Mouse (Mus musculus) liver, postnatal 0 days (tissue): ENCODE measurements at regions not wholly inside any gene's neighbourhood (a gene's known extent, or its start where the extent isn't known, plus 50 kb on each side); places are given as distances from the start of the nearest gene placed in this dataset.

Experiments
- ATAC-seq: fragments of 200-750 bp; cut with Nextera tagmentation; 2 replicates; pipeline ENCODE4 v1.8.0; 2017; ENCODE audit warnings: mild to moderate bottlenecking, moderate library complexity
- DNase-seq: peaks from one replicate; pipeline ENCODE4 v3.0.0-alpha.2; 2016
- H3K27ac ChIP-seq: fragments of 300-500 bp; sonication (generic); 2 replicates; pipeline ENCODE4 v1.5.1; 2014; ENCODE audit warnings: antibody characterized with exemption, moderate library complexity, mild to moderate bottlenecking, low read depth
- H3K27me3 ChIP-seq: fragments of 300-500 bp; sonication (generic); 2 replicates; pipeline ENCODE4 v1.6.1; 2014; ENCODE audit warnings: low read length, control low read depth, mixed read lengths; ENCODE audit not compliant: insufficient read depth
- H3K36me3 ChIP-seq: fragments of 300-500 bp; sonication (generic); replicated peaks from 2 replicates; pipeline ENCODE4 v1.6.1; 2014; ENCODE audit warnings: mild to moderate bottlenecking, control low read depth, low read length, moderate library complexity, mixed read lengths; ENCODE audit not compliant: insufficient read depth
- H3K4me1 ChIP-seq: fragments of 300-500 bp; sonication (generic); 2 replicates; pipeline ENCODE4 v1.6.1; 2014; ENCODE audit warnings: antibody characterized with exemption, mild to moderate bottlenecking, control low read depth; ENCODE audit not compliant: insufficient read depth
- H3K4me2 ChIP-seq: fragments of 300-500 bp; sonication (generic); 2 replicates; pipeline ENCODE4 v1.6.1; 2014; ENCODE audit warnings: low read depth, mild to moderate bottlenecking, low read length, moderate library complexity, mixed read lengths
- H3K4me3 ChIP-seq: fragments of 300-500 bp; sonication (generic); 2 replicates; pipeline ENCODE4 v1.5.1; 2014; ENCODE audit warnings: low read depth, low read length
- H3K9ac ChIP-seq: fragments of 300-500 bp; sonication (generic); replicated peaks from 2 replicates; pipeline ENCODE4 v1.6.1; 2014; ENCODE audit warnings: mild to moderate bottlenecking, moderate library complexity
- H3K9me3 ChIP-seq: fragments of 300-500 bp; sonication (generic); 2 replicates; pipeline ENCODE4 v1.6.1; 2016; ENCODE audit warnings: mild to moderate bottlenecking, control low read depth, low read length, mixed read lengths
- CTCF ChIP-seq: sonication (generic); IDR thresholded peaks from 2 replicates; pipeline ENCODE4 v1.5.1; 2016; ENCODE audit warnings: antibody characterized with exemption, low read depth
- EP300 ChIP-seq: IDR thresholded peaks from 2 replicates; pipeline ENCODE4 v1.6.1; 2016; ENCODE audit warnings: antibody characterized with exemption, low read depth, mild to moderate bottlenecking
- WGBS: fragments of 180-500 bp; shearing (Covaris S2); extraction: QIAGEN DNeasy Blood & Tissue Kit; methylation state at CpG from one replicate; pipeline ENCODE4 v1.1.7; 2014; ENCODE audit not compliant: insufficient replicate concordance; 5-methylcytosine and 5-hydroxymethylcytosine counted together

DNA sequence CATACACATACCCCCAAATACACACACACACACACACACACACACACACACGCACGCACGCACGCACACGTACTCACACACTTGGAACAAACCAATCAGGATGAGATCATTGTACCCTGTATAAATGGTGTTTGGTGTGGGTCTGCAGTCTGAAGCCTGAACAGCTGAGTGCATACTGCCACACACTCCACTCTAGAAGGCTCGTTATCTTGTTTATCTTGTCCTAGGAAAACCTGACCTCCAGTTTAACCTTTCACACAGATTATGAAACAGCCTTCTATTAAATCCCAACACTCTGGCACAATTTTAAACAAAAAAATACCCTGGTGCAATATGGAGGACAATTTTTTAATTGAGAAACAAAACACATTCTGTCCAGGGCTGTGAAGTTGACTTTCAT is 649.9 kb upstream of the Tbl1xr1 start:
- Histone ChIP-seq H3K4me3 (no peak overlapping the region), H3K36me3 (no peaks in the 10 kb centered on the region), H3K27ac (no peak overlapping the region), H3K27me3 (no peaks in the 10 kb centered on the region), H3K4me2 (no peak overlapping the region), H3K9ac (no peak overlapping the region), H3K4me1 (no peaks in the 10 kb centered on the region), H3K9me3 (no peaks in the 10 kb centered on the region)
- ATAC-seq (peak; percentile 78), DNase-seq (no peak)
- 70% methylated on average over 6 of the region's 6 CpGs for WGBS
- TF ChIP-seq CTCF (no peak), EP300 (no peak)

DNA sequence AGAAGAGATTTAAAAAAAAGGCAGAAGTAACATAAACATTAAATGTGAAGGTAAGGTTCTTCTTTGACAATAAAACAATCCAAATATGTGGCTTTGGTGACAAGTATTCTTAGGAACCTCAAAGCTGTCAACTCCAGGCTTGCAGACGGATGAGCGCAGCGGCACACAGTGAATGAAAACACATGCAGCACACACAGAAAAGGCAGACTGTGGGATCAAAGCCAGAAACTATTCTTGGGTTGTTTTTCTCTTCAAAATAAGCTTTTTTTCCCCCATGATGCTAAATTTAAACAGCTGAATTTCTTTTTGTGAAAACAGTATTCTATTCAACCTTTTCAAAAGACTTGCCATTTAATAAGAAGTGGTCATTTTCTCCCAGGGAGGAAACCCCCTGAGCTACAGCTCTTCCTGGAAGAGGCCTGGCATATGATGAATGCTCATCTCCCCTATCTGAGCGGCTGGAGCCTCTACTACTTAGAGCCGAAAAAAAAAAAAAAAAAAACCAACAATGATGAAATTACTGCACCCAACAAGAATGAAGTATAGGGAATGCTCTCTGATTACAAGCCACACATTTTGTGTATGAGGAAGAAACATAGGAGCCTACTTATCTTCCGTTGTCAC is 648.9 kb upstream of the Tbl1xr1 start:
- WGBS: 70% methylated on average over 6 of the region's 6 CpGs
- Histone ChIP-seq H3K9me3 (no peaks in the 10 kb centered on the region), H3K36me3 (no peaks in the 10 kb centered on the region), H3K9ac (no peak overlapping the region), H3K27ac (no peak overlapping the region), H3K4me1 (no peaks in the 10 kb centered on the region), H3K27me3 (no peaks in the 10 kb centered on the region), H3K4me3 (no peak overlapping the region), H3K4me2 (no peak overlapping the region)
- DNase-seq (no peak), ATAC-seq (no peak)
- TF ChIP-seq CTCF: no peak
- no peak for TF ChIP-seq EP300

DNA sequence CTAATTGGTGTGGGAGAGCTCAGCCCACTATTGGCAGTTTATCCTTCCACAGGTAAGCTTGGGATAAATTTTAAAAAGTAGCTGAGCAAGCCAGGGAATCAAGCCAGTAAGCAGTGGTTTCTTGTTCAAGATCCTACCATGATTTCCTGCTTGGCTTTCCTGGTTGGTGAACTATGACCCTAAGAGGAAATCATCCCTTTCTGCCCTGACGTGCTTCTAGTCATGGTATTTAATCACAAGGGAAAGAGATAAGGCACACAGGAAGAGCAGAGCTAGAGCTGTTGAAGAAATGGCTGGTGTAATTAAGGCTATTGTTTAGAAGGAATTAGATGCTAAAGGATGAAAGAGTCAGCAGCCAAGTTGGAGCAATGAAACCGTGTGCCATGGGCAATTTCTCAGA is 648.3 kb upstream of the Tbl1xr1 start:
- TF ChIP-seq EP300: no peak
- no peak for TF ChIP-seq CTCF
- DNase-seq (no peak), ATAC-seq (no peak)
- no peak overlapping the region for H3K4me3 ChIP-seq
- no peak overlapping the region for H3K27ac ChIP-seq
- WGBS: 20% methylated on average over 2 of the region's 2 CpGs
- no peaks in the 10 kb centered on the region for H3K36me3 ChIP-seq
- no peak overlapping the region for H3K4me2 ChIP-seq
- H3K27me3 ChIP-seq: no peaks in the 10 kb centered on the region
- no peaks in the 10 kb centered on the region for H3K9me3 ChIP-seq
- H3K4me1 ChIP-seq: no peaks in the 10 kb centered on the region
- H3K9ac ChIP-seq: no peak overlapping the region

DNA sequence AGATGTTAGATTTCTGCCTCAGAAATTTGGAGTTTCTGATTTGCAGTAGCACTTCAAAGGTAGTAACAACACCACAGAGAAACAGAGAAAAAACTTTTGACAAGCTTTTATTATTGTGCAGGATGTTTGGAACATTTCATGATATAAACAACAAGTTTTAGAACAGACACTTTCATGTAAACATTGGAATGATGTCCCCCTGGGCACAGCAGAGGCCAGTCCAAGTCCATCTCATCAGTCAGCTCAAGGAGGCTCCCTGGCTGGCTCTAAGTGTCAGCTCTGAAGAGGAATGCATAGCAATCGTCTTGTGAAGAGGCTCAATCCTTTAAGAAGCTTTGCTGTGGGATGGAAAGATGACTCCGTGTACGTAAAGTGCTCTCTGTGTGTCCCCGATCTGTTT is 612.2 kb upstream of the Tbl1xr1 start:
- Histone ChIP-seq H3K9ac (no peak overlapping the region), H3K27ac (no peak overlapping the region), H3K9me3 (no peaks in the 10 kb centered on the region), H3K4me1 (no peaks in the 10 kb centered on the region), H3K27me3 (no peaks in the 10 kb centered on the region), H3K36me3 (no peaks in the 10 kb centered on the region), H3K4me3 (no peak overlapping the region), H3K4me2 (no peak overlapping the region)
- TF ChIP-seq EP300 (no peak), CTCF (no peak)
- 75% methylated on average over 4 of the region's 4 CpGs for WGBS
- no peak for ATAC-seq
- no peak for DNase-seq

DNA sequence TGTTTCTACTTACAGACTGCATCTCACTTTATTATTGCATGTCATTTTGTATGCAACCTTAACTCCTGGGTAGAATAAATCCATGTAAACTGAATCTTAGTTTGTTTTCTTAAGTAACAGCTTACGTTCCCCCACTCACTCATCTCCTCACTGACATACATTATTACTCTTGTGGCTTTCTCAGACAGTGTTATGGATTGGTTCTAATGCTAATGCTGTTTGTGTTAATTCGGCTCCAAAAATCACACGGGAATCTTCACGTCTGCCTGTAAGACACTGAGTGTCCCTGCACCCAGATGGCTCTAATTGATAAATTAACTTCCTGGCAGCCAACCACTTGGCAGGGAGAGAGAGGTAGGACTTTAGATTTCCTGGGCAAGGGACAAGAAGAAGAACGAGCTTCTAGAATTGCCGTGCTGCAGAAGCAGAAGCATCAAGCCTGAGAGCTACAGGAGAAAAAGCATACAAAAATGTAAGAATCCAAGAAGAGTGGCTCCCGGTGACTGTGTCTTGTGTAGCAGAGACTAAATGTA is 610.3 kb upstream of the Tbl1xr1 start:
- H3K4me1 ChIP-seq: no peaks in the 10 kb centered on the region
- no peaks in the 10 kb centered on the region for H3K27me3 ChIP-seq
- no peak overlapping the region for H3K4me3 ChIP-seq
- no peak overlapping the region for H3K4me2 ChIP-seq
- DNase-seq: no peak
- H3K36me3 ChIP-seq: no peaks in the 10 kb centered on the region
- H3K27ac ChIP-seq: no peak overlapping the region
- H3K9ac ChIP-seq: no peak overlapping the region
- TF ChIP-seq CTCF (no peak), EP300 (no peak)
- H3K9me3 ChIP-seq: no peaks in the 10 kb centered on the region
- no peak for ATAC-seq
- 56% methylated on average over 7 of the region's 7 CpGs for WGBS

DNA sequence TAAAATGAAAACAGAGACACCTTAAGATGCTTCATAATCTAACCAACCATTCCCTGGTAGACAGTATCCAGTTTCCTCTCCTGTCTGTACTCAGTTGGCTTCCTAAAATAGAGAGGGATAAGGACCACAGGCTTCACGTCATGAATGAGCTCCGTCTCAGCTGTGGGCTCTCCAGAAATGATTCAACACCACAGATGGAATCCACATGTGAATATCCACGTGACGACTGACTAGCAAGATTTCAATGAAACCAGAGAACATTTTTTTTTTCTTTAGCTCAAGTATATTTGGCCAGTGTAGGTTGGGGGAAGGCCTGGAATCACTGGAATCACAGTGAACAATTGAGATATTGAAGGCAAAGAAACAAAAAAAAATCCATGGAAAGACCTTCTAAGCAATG is 599.1 kb upstream of the Tbl1xr1 start:
- no peak for ATAC-seq
- no peak overlapping the region for H3K9ac ChIP-seq
- H3K27ac ChIP-seq: no peak overlapping the region
- no peaks in the 10 kb centered on the region for H3K36me3 ChIP-seq
- no peak for DNase-seq
- no peaks in the 10 kb centered on the region for H3K4me1 ChIP-seq
- no peaks in the 10 kb centered on the region for H3K27me3 ChIP-seq
- TF ChIP-seq CTCF: no peak
- TF ChIP-seq EP300: no peak
- WGBS: 81% methylated on average over 4 of the region's 4 CpGs
- no peaks in the 10 kb centered on the region for H3K9me3 ChIP-seq
- no peak overlapping the region for H3K4me3 ChIP-seq
- no peak overlapping the region for H3K4me2 ChIP-seq
